Mouse (Mus musculus) kidney, embryonic 16.5 days (tissue): ENCODE measurements at regions not wholly inside any gene's neighbourhood (a gene's known extent, or its start where the extent isn't known, plus 50 kb on each side); places are given as distances from the start of the nearest gene placed in this dataset.

ENCODE experiments used
- ATAC-seq: fragments of 200-750 bp; cut with Nextera tagmentation; 2 replicates; pipeline ENCODE4 v1.8.0; 2017; ENCODE audit warnings: moderate TSS enrichment; ENCODE audit not compliant: low FRiP score, low TSS enrichment
- H3K27ac ChIP-seq: fragments of 300-500 bp; sonication (generic); 2 replicates; pipeline ENCODE4 v1.5.1; 2014; ENCODE audit warnings: low read length
- H3K27me3 ChIP-seq: fragments of 300-500 bp; sonication (generic); 2 replicates; pipeline ENCODE4 v1.6.1; 2014; ENCODE audit warnings: low read length, control low read depth, mixed read lengths; ENCODE audit not compliant: insufficient read depth
- H3K36me3 ChIP-seq: fragments of 300-500 bp; sonication (generic); 2 replicates; pipeline ENCODE4 v1.6.1; 2014; ENCODE audit warnings: low read length, control low read depth, mixed read lengths; ENCODE audit not compliant: insufficient read depth
- H3K4me1 ChIP-seq: fragments of 300-500 bp; sonication (generic); 2 replicates; pipeline ENCODE4 v1.6.1; 2014; ENCODE audit warnings: low read length, control low read depth, mixed read lengths; ENCODE audit not compliant: insufficient read depth
- H3K4me2 ChIP-seq: fragments of 300-500 bp; sonication (generic); replicated peaks from 2 replicates; pipeline ENCODE4 v1.6.1; 2014; ENCODE audit warnings: low read depth, low read length
- H3K4me3 ChIP-seq: fragments of 300-500 bp; sonication (generic); 2 replicates; pipeline ENCODE4 v1.5.1; 2014; ENCODE audit warnings: mild to moderate bottlenecking, low read length
- H3K9ac ChIP-seq: fragments of 300-500 bp; sonication (generic); replicated peaks from 2 replicates; pipeline ENCODE4 v1.6.1; 2014; ENCODE audit warnings: low read length
- H3K9me3 ChIP-seq: fragments of 300-500 bp; sonication (generic); 2 replicates; pipeline ENCODE4 v1.6.1; 2016; ENCODE audit warnings: low read length, control low read depth
- WGBS: fragments of 180-500 bp; shearing (Covaris S2); extraction: QIAGEN DNeasy Blood & Tissue Kit; methylation state at CpG from one replicate; pipeline ENCODE4 v1.1.7; 2014; 5-methylcytosine and 5-hydroxymethylcytosine counted together

GRCm38 (mm10) chr13:99607208-99607607 is 90.9 kb upstream of the Map1b start:
- no peak overlapping the region for H3K4me2 ChIP-seq
- ATAC-seq: no peak

GRCm38 (mm10) chr13:99606606-99606990 is 90.3 kb upstream of the Map1b start:
- 58% methylated on average over 1 of the region's 1 CpGs for WGBS
- H3K9me3 ChIP-seq: no peaks in the 10 kb centered on the region
- H3K4me3 ChIP-seq: no peak overlapping the region
- H3K36me3 ChIP-seq: no peaks in the 10 kb centered on the region
- H3K27ac ChIP-seq: no peak overlapping the region
- H3K4me2 ChIP-seq: no peak overlapping the region
- no peaks in the 10 kb centered on the region for H3K27me3 ChIP-seq
- ATAC-seq: no peak
- H3K9ac ChIP-seq: no peak overlapping the region
- no peaks in the 10 kb centered on the region for H3K4me1 ChIP-seq

More at GRCm38 (mm10) chr13:99607208-99607607, 90.9 kb upstream of the Map1b start:
- H3K36me3 ChIP-seq: no peaks in the 10 kb centered on the region
- no peak overlapping the region for H3K27ac ChIP-seq
- H3K9ac ChIP-seq: no peak overlapping the region
- H3K9me3 ChIP-seq: no peaks in the 10 kb centered on the region
- H3K4me1 ChIP-seq: no peaks in the 10 kb centered on the region
- 90% methylated on average over 6 of the region's 6 CpGs for WGBS
- no peaks in the 10 kb centered on the region for H3K27me3 ChIP-seq
- H3K4me3 ChIP-seq: no peak overlapping the region

GRCm38 (mm10) chr13:99605866-99606605 is 89.7 kb upstream of the Map1b start:
- no peaks in the 10 kb centered on the region for H3K4me1 ChIP-seq
- ATAC-seq: no peak
- H3K27ac ChIP-seq: no peak overlapping the region
- no peaks in the 10 kb centered on the region for H3K9me3 ChIP-seq
- no peak overlapping the region for H3K9ac ChIP-seq
- no peaks in the 10 kb centered on the region for H3K27me3 ChIP-seq
- 49% methylated on average over 2 of the region's 2 CpGs for WGBS
- H3K4me2 ChIP-seq: no peak overlapping the region
- H3K4me3 ChIP-seq: no peak overlapping the region
- H3K36me3 ChIP-seq: no peaks in the 10 kb centered on the region

- WGBS: 81% methylated on average over 2 of the region's 2 CpGs
- no peak for ATAC-seq
- Histone ChIP-seq H3K9ac (no peak overlapping the region), H3K27me3 (no peaks in the 10 kb centered on the region), H3K27ac (no peak overlapping the region), H3K4me1 (no peaks in the 10 kb centered on the region), H3K36me3 (no peaks in the 10 kb centered on the region), H3K4me2 (no peak overlapping the region), H3K9me3 (no peaks in the 10 kb centered on the region), H3K4me3 (no peak overlapping the region)
Observed at GRCm38 (mm10) chr13:99597891-99598290, 81.6 kb upstream of the Map1b start.

DNA sequence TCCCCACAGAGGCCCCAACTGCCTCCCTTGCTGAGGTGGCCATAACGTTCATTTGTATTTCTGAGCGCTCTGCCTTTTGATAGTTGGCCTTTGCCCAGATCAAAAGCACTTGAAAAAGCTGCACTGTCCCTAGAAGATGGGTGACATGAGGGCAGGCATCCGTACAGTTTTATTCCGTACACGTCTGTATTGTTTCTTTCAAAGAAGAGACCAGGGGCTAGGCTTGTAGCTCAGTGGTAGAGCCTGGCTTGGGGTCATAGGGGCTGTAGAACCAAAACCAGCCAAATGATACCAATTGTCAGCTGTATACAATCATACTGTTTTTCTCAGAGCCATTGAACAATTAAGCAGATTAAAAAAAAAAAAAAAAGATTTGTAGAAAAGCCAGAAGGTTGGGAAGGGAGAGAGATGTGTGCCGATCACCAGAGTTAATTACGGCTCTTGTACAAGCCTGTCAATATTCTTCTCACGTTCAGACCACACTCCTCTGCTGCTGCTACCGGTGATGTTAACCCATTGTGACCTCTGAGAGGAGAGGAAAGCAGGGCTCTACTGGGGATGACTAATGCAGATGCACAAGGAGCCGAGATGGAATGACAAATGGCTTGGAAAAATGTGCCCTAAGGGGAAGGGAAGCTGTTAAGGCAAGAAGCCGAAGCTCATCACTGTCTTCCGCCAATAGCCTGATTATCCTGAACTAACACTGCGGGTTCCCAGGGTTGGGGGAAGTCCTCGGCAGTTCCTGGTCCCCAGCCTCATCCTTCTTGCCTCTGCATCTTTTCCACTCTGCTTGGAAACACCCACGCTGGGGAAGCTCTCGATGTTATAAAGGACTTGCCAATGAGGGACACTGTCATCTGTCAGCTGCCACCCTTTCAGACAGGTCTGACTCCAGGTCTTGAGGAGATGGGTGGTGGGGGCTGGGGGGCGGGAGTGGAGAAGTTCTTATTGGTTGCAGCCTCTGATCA is 77.8 kb upstream of the Map1b start:
- ATAC-seq: no peak
- 43% methylated on average over 17 of the region's 17 CpGs for WGBS
- H3K4me3 ChIP-seq: no peak overlapping the region
- H3K4me1 ChIP-seq: 0 out of 2 replicates have a peak, but pooled peaks cover 3% of the 10 kb centered on the region
- no peak overlapping the region for H3K27ac ChIP-seq
- H3K9me3 ChIP-seq: no peaks in the 10 kb centered on the region
- H3K9ac ChIP-seq: no peak overlapping the region
- no peaks in the 10 kb centered on the region for H3K36me3 ChIP-seq
- H3K4me2 ChIP-seq: no peak overlapping the region
- H3K27me3 ChIP-seq: no peaks in the 10 kb centered on the region

GRCm38 (mm10) chr13:99593243-99593635 is 76.9 kb upstream of the Map1b start:
- Histone ChIP-seq H3K4me1 (0 out of 2 replicates have a peak, but pooled peaks cover 3% of the 10 kb centered on the region), H3K9ac (no peak overlapping the region), H3K36me3 (no peaks in the 10 kb centered on the region), H3K9me3 (no peaks in the 10 kb centered on the region), H3K27ac (no peak overlapping the region), H3K4me2 (peak overlapping the region; percentile 43; the same call in 1 of the 2 replicates), H3K27me3 (no peaks in the 10 kb centered on the region), H3K4me3 (no peak overlapping the region)
- WGBS: 58% methylated on average over 8 of the region's 8 CpGs
- ATAC-seq: no peak

DNA sequence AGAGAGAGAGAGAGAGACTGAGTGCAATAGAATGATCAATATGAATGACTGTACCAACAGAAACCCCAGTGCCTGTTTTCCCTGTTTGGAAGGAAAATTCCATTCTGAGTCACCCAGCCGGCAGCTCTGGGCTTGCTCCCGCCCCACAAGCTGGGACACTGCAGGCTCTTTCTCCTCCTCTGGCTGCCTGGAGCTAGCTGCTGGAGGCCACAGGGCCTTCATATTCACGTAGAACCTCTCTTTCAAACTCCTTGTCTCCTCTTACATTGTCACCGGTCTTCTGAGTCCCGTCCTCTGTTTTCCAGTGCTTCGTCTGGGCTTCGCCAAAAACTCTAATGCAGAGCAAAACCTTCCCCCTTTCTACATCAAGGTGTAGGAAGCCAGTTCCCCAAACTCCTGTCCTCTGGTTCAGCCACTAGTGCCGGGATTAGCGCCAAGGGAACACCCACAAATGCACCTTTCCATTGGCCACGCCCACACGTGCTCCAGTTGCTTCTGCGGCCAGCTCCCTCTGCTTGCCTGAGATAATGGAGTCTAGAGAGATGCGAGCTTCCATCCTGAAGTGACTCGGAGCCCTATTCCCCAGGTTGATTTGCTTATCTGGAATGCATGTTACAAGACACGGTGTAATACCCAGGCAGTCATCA is 76.4 kb upstream of the Map1b start:
- Histone ChIP-seq H3K36me3 (no peaks in the 10 kb centered on the region), H3K4me3 (0 out of 2 replicates have a peak overlapping the region, but pooled peaks have one; percentile 10), H3K9me3 (no peaks in the 10 kb centered on the region), H3K9ac (no peak overlapping the region), H3K4me2 (peak overlapping the region; percentile 43), H3K27ac (no peak overlapping the region), H3K4me1 (0 out of 2 replicates have a peak, but pooled peaks cover 3% of the 10 kb centered on the region), H3K27me3 (no peaks in the 10 kb centered on the region)
- WGBS: 15% methylated on average over 15 of the region's 15 CpGs
- ATAC-seq: no peak

DNA sequence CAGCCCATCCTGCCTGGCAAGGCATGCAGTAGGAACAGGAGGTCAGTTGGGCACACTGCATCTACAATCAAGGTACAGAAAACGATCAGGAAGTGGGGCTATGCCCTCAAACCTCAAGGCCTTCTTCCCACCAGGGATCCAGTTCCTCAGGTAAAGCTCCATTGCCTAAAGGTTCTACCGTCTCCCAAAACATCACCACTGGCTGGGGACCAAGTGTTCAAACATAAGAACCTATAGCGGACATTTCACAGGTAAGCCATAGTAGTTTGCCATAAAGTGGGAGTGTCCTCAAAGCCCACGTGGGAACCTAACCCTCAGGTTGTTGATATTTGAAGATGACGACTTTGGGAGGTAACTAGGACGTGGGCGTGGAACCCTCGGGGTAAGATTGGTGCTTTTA is 72.3 kb upstream of the Map1b start:
- Histone ChIP-seq H3K27me3 (no peaks in the 10 kb centered on the region), H3K9ac (no peak overlapping the region), H3K4me1 (0 out of 2 replicates have a peak, but pooled peaks cover 3% of the 10 kb centered on the region), H3K4me2 (no peak overlapping the region), H3K4me3 (no peak overlapping the region), H3K9me3 (no peaks in the 10 kb centered on the region), H3K27ac (no peak overlapping the region), H3K36me3 (no peaks in the 10 kb centered on the region)
- no peak for ATAC-seq
- 83% methylated on average over 8 of the region's 8 CpGs for WGBS

DNA sequence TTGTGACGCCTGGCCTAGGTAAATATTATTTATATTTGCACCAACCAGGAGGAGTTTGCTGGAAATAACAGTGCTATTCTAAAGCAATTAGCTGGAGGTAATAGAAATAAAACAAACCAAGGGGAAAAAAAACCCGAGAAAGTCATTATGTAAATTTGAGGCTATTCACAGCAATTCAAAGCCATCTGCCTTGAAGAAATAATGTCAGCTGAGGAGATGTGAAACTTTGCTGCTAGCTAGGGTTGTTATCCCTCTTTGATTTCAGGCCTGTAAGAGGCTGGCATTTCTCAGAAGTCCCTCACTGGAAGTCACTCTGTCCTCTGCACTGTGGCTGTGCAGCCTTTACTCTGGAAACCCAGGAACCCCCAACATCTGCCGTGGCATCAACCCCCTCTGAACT is 67.5 kb upstream of the Map1b start:
- H3K36me3 ChIP-seq: no peaks in the 10 kb centered on the region
- WGBS: 17% methylated on average over 3 of the region's 3 CpGs
- H3K9me3 ChIP-seq: no peaks in the 10 kb centered on the region
- no peak for ATAC-seq
- no peak overlapping the region for H3K9ac ChIP-seq
- no peaks in the 10 kb centered on the region for H3K27me3 ChIP-seq
- no peak overlapping the region for H3K4me2 ChIP-seq
- no peaks in the 10 kb centered on the region for H3K4me1 ChIP-seq
- no peak overlapping the region for H3K4me3 ChIP-seq
- H3K27ac ChIP-seq: no peak overlapping the region
